Mouse (Mus musculus) ES-Bruce4 (cell line): Measurements from ENCODE around the gene Dpf3.

Experiments used
- CTCF ChIP-seq: IDR thresholded peaks from one replicate; pipeline ENCODE4 v1.8.1; 2011; ENCODE audit warnings: low read depth, low read length
- POLR2A ChIP-seq: IDR thresholded peaks from one replicate; pipeline ENCODE4 v1.8.1; 2011; ENCODE audit warnings: low read length; ENCODE audit not compliant: insufficient read depth

DNA sequence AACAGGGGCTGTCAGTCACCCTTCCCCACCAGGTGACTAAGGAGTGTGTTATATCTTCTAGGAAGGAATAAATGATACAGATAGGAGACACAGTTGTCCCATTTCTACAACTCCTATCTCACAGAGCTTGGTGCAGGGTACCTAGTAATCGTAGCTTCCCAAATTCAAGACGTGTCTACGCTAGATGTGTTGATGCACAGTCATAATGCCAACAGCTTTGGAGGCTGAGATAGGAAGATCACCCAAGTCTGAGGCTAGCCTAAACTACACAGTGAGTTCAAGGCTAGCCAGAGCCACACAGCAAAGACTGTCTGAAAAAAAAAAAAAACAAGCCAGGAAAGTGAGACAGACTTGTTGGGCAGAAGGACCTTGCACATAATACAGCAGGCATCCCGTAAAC lies 54.1 kb downstream of the Dpf3 start:
- TF ChIP-seq CTCF, result no peak
- TF ChIP-seq POLR2A, result no peak
